Mouse (Mus musculus): ENCODE measurements at regions not wholly inside any gene's neighbourhood (a gene's known extent, or its start where the extent isn't known, plus 50 kb on each side); places are given as distances from the start of the nearest gene placed in this dataset.

GRCm38 (mm10) chr2:74964980-74965379 is 139.4 kb downstream of the Mtx2 start:
- no peak for TF ChIP-seq GATA4 (IDR thresholded peaks at IDR 0.05; ENCODE audit: insufficient replicate concordance, low read length)

- TF ChIP-seq GATA4 (IDR thresholded peaks at IDR 0.05; ENCODE audit: insufficient replicate concordance, low read length) = no peak
Measured at GRCm38 (mm10) chr2:74965384-74966060, 139.9 kb downstream of the Mtx2 start.

GRCm38 (mm10) chr2:74970611-74971265 is 145.1 kb downstream of the Mtx2 start:
- no peak for TF ChIP-seq GATA4 (IDR thresholded peaks at IDR 0.05; ENCODE audit: insufficient replicate concordance, low read length)

GRCm38 (mm10) chr2:74973386-74973785 is 147.8 kb downstream of the Mtx2 start:
- no peak for TF ChIP-seq GATA4 (IDR thresholded peaks at IDR 0.05; ENCODE audit: insufficient replicate concordance, low read length)

- no peak for TF ChIP-seq GATA4 (IDR thresholded peaks at IDR 0.05; ENCODE audit: insufficient replicate concordance, low read length)
Measured at GRCm38 (mm10) chr2:74974595-74975325, 149.2 kb downstream of the Mtx2 start.

GRCm38 (mm10) chr2:74977348-74977747 is 151.7 kb downstream of the Mtx2 start:
- no peak for TF ChIP-seq GATA4 (IDR thresholded peaks at IDR 0.05; ENCODE audit: insufficient replicate concordance, low read length)

GRCm38 (mm10) chr2:74977828-74978227 is 152.2 kb downstream of the Mtx2 start:
- TF ChIP-seq GATA4 (IDR thresholded peaks at IDR 0.05; ENCODE audit: insufficient replicate concordance, low read length) = no peak

GRCm38 (mm10) chr2:74981856-74982255 is 156.3 kb downstream of the Mtx2 start:
- no peak for TF ChIP-seq GATA4 (IDR thresholded peaks at IDR 0.05; ENCODE audit: insufficient replicate concordance, low read length)

GRCm38 (mm10) chr2:74993802-74994201 is 168.2 kb downstream of the Mtx2 start:
- no peak for TF ChIP-seq GATA4 (IDR thresholded peaks at IDR 0.05; ENCODE audit: insufficient replicate concordance, low read length)

GRCm38 (mm10) chr2:74994998-74995397 is 169.4 kb downstream of the Mtx2 start:
- no peak for TF ChIP-seq GATA4 (IDR thresholded peaks at IDR 0.05; ENCODE audit: insufficient replicate concordance, low read length)

- no peak for TF ChIP-seq GATA4 (IDR thresholded peaks at IDR 0.05; ENCODE audit: insufficient replicate concordance, low read length)
Measured at GRCm38 (mm10) chr2:74997736-74998135, 172.1 kb downstream of the Mtx2 start.

GRCm38 (mm10) chr2:75000368-75000796 is 174.8 kb downstream of the Mtx2 start:
- TF ChIP-seq GATA4 (IDR thresholded peaks at IDR 0.05; ENCODE audit: insufficient replicate concordance, low read length) = no peak

- no peak for TF ChIP-seq GATA4 (IDR thresholded peaks at IDR 0.05; ENCODE audit: insufficient replicate concordance, low read length)
Measured at GRCm38 (mm10) chr2:75002562-75002961, 177.0 kb downstream of the Mtx2 start.

- no peak for TF ChIP-seq GATA4 (IDR thresholded peaks at IDR 0.05; ENCODE audit: insufficient replicate concordance, low read length)
Measured at GRCm38 (mm10) chr2:75008116-75008515, 182.5 kb downstream of the Mtx2 start.

- TF ChIP-seq GATA4 (IDR thresholded peaks at IDR 0.05; ENCODE audit: insufficient replicate concordance, low read length) = no peak
Measured at GRCm38 (mm10) chr2:75010647-75011046, 185.0 kb downstream of the Mtx2 start.

- no peak for TF ChIP-seq GATA4 (IDR thresholded peaks at IDR 0.05; ENCODE audit: insufficient replicate concordance, low read length)
Measured at GRCm38 (mm10) chr2:75012046-75012445, 186.4 kb downstream of the Mtx2 start.

Measured in liver, adult (tissue).